Mouse (Mus musculus): Measurements from ENCODE around the gene Rilpl1.
"Not testable (repeated sequence)": the region's sequence is repeated elsewhere in the genome, so short reads cannot be mapped to it uniquely, and the experiment has no call there.

Rilpl1 gene

DNA sequence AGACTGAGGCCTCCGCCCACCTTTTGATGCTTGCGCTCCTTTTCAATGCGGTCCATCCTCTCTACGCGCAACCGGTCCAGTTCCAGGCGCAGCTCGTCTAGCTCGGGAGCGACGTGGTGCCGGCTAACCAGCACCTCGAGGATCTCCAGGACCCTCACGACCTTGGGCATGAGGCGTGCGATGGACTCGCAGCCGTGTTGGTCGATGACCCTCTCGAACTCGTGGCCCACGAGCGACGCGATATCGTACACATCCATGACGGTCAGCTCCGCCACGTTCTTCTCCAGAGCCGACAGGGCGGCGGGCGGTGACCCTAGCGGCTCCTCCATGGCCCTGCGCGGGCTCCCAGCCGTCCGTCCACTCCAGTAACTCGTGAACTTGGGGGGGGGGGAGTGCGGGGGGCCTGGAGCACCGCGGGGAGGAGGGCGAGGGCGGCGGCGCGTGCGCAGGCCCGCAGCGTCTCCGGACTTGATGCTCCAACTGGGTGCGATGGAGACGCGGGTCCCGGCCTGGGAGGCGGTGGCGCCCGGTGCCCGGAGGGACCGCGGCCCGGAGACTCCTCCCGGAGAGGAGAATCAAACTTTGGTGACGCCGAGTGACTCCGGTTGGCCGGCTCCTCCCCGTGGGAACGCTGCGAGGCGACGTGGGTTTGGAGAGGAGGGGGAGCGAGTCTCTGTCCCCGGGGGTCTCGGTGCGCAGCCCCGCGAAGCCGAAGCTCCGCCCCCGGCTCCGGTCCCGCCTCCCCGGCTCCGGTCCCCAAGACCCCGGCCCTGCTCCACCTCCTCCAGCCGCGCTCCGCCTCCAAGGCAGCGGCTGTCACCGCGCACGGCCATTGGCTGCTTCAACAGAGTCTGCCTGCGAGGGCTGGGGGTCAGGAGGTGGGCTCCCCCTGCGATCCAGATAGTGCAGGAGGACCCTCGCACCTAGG is at the start of gene Rilpl1:
Gene Rilpl1, minus strand, starts transcription at position 737 of the 928 bp plus-strand sequence.
- in situ Hi-C loops (cut with MboI, MseI), result loop anchor here (5.0 to 10.0 kb wide), 2 partner anchors 46 to 94 kb away; partner anchors contain the start of genes Kmt5a and Snrnp35

DNA sequence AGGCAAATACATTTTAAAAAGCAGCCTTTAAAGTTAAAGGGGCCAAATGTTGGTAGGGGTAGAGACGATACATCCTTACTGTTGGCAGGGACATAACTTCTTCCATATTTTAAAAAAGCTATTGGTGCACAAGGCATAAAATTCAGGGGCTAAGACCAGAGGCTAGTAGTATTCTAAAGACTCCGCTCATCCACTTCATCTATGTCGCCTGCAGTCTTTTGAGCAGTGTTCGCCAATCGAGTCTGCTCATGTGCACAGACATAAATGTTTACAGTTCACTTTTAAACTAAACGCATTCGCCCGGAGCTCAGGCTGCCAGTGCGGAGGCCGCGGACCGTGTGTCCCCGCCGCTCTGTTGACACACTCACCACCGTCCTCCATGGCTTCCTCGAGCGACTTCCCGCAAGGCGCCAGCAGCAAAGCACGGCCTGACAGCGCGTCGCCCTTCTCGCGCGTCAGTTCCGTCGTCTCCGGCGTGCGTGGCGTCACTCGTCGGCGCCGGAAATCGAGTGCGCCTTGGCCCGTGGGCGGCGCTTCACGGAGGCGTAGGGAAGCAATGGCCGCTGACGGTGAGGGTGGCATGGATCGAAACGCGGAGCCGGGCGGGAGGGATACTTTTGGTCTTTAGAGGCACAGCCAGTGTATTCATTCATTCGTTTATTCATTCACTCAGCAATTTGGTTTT is 47.6 kb upstream of the Rilpl1 start, which contains the start of the genes Eif2b1 and Gtf2h3:
Gene Eif2b1, minus strand, starts transcription at position 499 of the 685 bp plus-strand sequence.
Gene Gtf2h3, plus strand, starts transcription at position 508 of the 685 bp plus-strand sequence.
- in situ Hi-C loops (cut with MboI, MseI), result no loop called here

DNA sequence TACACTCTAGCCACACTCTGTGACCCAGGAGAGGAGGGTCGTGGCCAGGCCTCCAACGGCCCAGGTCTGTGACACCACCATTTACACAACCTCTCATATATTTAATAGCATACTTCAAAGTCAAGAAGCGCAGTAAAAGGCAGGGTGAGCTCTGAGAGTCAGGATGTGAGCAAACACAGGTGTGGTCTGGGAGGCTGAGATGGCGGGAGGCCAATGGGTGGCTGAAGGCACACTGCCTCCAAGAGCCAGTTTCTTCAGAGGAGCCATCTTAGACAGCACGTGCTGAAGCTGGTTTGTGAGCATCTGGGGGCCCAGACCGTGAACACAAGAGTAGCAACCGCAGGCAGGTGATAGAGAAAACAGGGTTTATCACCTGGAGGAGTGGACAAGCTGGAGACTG is 44.3 kb upstream of the Rilpl1 start:
- in situ Hi-C loops (cut with MboI, MseI), result no loop called here

DNA sequence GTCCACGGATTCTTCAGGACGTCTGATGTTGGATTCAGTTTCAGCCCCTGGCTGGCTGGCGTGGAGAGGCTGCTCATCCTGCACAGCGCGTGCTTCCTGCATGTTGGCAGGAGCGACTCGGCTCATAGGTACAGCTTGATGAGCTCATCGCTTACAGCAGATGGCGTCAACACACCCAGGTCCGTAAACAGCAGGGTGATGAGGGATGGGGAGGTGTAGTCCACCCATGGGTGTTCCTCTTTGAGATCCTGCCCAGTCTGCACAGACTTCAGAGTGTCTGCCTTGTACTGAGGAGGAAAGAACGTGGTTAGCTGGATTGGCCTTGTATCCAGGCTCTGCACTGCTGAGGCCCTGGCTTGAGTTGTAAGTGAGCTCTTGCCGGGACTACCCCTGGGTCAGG is 39.9 kb upstream of the Rilpl1 start:
- in situ Hi-C loops (cut with MboI, MseI), result no loop called here

DNA sequence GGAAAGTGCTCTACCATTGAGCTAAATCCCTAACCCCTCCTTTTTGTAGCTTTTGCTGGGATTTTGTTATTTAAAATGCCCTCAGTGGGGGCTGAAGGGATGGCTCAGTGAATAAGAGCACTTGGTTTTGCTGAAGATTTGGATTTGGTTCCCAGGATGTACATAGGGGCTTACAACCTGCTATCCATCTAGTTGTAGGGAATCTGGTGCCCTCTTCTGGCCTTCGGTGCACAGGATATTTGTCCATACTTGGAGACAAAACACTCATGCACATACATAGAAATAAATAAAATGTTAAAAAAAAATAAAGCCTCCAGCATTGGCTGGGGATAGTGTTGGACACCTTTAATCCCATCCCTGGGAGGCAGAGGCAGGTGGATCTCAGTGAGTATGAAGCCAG is 24.0 kb upstream of the Rilpl1 start:
- in situ Hi-C loops (cut with MboI, MseI), result no loop called here

DNA sequence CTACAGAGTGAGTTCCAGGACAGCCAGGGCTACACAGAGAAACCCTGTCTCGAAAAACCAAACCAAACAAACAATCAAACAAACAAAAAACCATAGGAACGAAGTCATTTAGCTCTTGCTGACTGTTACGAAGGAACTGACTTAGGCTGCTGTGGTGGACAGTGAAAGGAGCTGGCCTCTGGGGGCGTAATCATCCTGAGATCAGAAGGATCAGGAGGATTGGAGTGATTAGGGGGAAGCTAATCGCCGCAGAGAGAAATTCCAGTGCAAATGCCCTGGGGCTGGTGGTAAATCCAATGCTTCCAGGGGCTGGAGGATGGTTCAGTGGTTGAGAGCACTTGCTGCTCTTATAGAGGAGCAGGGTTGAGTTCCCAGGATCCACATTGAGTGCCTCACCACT is 22.4 kb upstream of the Rilpl1 start:
- in situ Hi-C loops (cut with MboI, MseI), result no loop called here

DNA sequence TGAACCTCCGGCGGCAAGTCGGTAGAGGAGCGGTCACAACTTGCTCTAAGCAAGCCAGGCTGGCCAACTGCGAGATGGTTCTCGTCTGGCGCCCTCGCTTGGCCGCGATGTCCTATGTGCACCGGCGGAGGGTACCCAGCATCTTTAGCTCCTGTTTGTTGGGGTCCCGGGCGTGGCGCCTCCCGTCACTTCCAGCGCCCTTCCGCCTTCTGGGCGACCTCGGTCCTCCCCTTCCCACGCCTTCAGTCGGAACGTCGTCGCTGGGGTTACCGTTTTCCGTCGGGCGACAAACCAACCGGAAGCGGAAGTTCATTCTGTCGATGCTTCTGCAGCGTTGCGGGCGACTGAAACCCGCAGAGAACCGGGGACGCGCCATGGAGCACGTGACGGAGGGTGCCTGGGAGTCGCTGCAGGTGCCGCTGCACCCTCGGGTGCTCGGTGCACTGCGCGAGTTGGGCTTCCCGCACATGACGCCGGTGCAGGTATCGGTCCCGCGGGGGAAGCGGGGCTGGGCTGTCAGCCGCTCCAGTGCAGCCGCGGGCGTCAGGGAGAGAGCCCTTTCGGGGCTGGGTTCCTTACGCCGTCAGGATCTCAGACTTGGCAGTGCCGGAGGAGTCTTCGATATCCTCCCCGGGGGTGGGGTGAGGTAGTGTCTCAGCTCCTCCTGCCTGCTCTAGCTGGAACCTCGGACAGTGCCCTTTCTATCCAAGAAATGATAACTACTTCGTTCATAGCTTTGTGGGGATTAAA is 21.5 kb upstream of the Rilpl1 start, which contains the start of gene Ddx55:
Gene Ddx55, plus strand, starts transcription at position 307 of the 750 bp plus-strand sequence.
- in situ Hi-C loops (cut with MboI, MseI), result no loop called here

DNA sequence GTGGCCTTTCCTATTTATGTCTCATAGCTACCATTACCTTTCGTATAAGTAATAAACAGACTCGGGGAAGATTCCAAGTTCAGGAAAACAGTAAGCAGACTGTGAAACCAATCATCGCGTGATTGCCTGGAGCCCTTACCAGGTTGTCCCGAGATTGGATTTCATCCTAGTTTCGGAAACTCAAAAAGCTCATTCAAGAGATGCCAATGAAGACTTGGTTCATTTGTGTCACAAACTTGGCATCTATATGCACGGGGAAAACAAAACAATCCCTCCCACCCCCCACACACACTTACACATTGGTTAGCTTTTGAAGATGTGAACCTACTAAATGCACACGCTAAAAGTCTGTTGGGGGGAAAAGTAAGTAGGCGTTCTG is 20.9 kb upstream of the Rilpl1 start:
- in situ Hi-C loops (cut with MboI, MseI), result no loop called here

DNA sequence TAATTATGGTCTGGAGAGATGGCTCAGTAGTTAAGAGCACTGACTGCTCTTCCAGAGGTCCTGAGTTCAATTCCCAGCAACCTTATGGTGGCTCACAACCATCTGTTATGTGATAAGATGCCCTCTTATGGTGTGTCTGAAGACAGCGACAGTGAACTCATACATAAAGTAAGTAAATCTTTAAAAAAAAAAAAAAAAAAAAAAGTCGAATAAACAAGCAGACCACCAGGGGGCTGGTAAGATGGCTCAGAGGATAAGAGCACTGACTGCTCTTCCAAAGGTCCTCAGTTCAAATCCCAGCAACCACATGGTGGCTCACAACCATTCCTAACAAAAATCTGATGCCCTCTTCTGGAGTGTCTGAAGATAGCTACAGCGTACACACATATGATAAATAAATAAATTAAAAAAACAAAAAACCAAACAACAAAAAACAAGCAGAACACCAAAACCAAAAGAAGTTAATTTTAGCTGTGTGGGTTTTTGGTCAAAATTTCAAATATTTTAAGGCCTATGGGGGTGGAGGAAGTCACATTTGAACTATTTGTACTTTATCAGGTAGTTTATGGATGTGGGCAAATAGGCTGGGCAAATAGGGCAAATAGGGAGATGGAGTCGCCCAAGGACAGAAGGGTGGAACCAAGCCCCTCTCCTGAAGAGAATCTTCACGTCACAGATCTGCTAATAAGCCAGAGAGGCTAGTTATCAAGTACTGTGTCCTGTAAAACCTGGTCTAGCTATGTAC is 20.3 kb upstream of the Rilpl1 start:
- in situ Hi-C loops (cut with MboI, MseI), result not testable (repeated sequence)

DNA sequence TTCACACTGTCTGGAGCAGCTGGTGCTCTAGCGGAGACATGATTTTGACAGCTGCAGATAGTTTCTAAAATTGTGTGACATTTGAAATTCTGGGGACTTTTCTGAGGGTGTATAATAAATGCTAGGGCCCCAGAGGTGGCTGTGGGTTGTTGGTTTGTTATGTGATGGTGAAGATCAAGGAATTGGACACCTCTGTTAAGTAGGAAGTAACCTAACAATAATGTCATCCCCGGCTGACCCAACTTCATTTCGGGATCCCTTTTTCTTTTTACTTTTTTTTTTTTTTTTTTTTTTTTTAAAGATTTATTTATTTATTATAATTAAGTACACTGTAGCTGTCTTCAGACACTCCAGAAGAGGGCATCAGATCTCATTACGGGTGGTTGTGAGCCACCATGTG is 19.5 kb upstream of the Rilpl1 start:
- in situ Hi-C loops (cut with MboI, MseI), result not testable (repeated sequence)

DNA sequence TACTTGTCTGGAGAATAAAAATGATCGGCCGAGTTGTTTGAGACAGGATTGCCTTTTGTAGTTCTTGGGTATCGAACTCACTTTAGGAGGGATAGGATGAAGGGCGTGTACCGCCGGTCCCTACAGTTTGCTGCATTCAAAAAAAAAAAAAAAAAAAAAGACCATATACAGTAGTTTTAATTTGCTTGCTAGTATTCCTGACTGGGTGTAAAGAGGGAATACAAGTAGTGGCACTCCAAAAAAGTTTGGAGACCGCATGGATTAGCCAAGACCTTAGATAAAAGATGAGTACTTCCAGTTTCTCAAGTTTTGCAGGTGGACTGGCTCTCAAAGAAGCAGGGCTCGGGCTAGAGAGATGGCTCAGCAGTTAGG is 10.4 kb upstream of the Rilpl1 start:
- in situ Hi-C loops (cut with MboI, MseI), result no loop called here

DNA sequence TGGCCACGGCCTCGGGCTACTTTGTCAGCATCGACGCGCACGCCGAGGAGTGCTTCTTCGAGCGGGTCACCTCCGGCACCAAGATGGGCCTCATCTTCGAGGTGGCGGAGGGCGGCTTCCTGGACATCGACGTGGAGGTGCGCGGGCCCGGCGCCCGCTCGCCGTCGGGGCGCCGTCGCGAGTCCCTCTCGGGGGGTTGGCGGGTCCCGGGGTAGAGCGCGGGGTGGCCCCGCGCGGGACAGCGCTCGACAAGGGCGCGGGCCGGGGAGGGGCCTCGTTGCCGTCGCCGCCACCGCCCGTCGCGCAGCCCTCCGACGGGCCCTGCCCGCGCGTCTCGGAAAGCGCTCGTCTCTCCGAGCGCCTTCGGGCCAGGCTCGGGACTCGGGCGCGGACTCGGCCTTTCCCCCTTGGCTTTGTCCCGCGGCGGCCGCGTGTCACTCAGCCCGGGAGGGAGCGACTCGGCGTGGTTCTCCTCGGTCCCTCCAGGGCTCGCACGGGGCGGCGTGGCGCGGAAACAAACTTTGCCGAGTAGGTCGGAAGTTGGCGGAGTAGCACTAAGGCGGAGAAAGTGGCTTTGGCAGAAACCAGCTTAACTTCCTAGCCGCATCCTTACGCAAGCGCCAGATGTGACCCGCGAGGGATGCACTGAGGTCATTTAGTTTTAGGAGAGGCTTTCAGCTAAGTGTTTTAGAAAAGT is 9.9 kb upstream of the Rilpl1 start:
- in situ Hi-C loops (cut with MboI, MseI), result no loop called here

DNA sequence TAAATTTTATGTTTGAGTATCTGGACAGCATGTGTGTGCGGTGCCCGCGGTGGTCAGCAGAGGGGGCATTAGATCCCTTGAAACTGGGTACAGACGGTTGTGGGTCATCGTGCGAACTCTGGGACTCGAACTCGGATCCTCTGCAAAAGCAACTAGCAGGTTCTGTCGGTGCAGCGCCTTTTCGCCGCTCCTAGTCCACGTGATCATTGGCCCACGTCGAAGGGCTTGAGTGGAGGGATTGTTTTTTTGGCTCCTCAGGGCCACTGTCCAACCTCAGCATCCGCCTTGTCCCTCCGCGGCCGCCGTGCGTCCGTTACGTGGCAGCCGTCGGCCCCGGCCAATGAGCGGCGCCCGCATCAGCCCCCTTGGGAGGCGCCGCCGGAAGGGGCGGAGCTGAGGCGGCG is 9.2 kb upstream of the Rilpl1 start, which contains the start of gene Tmed2:
Gene Tmed2, plus strand, starts transcription at position 313 of the 404 bp plus-strand sequence.
- in situ Hi-C loops (cut with MboI, MseI), result no loop called here

DNA sequence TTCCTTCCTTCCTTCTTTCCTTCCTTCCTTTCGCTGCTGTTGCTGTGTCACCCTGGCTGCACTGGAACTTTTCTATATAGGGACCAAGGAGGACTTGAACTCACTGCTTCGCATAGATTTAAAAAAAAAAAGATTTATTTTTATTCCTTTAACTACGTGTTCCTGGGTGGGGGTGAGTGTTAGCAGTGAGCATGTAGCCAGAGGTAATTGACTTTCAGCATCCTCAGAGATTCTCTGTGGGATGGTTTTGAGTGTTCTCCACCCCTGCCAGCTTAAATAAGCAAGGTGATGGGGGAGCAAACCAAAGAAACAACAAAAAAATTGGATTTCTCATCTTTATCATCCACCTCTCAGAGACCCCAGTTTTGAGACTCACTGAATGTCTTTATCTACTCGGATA is 8.7 kb upstream of the Rilpl1 start:
- in situ Hi-C loops (cut with MboI, MseI), result loop anchor here (10.0 kb wide), 1 partner anchor 55 kb away; the partner anchor contains the start of gene Snrnp35

DNA sequence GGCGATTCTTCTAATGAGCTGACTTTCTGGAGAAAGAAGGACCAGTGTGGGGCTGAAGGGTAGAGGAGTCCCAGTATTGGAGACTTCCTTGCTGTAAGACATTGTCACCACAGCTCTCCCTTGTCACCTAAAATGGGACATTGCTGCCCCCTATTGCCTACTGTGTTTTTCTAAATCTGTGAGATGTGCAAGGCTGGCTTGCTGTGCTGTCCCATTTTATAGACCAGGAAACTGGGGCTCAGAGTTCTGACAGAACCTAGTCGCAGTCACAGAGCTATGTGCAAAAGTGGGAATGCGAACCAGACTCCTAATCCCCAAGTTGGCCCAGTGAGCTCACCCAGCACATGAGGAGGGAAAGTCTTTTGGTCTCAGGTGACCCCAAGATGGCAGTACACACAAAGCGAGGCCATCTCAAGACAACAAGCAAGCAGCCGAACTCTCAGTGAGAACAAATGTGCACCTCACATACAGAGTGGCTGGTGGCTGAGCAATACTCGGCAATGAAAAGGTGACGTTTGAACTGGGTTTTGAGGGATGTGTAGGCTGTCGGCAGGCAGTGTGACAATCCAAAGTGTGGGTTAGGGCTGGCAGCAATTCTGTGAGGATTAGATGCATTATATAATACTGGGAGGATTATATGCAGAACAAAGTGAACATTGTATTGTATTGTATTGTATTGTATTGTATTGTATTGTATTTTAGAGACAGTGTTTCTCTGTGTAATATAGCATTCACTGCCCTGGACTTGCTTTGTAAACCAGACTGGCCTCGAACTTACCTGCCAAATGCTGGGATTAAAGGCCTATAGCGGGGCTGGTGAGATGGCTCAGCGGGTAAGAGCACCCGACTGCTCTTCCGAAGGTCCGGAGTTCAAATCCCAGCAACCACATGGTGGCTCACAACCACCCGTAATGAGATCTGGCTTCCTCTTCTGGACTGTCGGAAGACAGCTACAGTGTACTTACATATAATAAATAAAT is 7.9 kb upstream of the Rilpl1 start:
- in situ Hi-C loops (cut with MboI, MseI), result loop anchor here (10.0 kb wide), 1 partner anchor 54 kb away; the partner anchor contains the start of gene Snrnp35

DNA sequence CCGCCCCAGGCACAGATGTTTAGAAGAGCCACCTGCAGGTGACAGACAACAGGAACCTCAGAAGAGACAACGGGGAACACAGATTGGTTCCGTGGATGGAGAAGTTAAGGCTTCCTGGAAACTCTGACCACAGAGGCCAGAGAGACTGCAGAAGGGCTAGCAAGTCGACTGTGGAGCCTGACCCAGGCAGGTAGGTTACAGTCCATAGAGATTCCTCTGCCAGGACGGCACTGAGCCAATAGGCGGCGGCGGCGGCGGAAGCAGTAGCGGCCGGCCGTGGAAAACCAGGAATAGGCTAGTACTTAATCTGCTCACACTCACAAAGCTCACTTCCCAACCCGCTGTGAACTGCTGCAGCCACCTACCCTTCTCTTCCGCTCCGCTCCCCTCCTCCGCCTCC is 5.6 kb upstream of the Rilpl1 start:
- in situ Hi-C loops (cut with MboI, MseI), result loop anchor here (10.0 kb wide), 1 partner anchor 52 kb away; the partner anchor contains the start of gene Snrnp35

DNA sequence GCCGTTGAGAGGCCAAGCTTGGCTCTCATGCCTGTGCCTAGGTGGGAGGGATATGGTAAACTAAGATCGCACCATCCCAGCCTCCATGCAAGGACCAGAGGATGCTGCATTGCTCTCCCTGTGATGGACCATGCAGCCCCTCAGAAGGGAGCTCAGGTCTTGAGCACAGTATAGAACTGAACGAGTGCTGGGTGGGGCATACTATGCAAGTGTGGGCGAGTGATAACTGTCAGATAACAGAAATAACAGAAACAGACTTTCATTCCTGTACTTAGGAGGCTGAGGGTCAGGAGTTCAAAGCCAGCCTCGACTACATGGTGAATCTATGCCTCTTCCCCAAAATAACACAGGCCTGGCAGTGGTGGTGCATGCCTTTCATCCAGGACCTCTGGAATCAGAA is 3.8 kb upstream of the Rilpl1 start:
- in situ Hi-C loops (cut with MboI, MseI), result loop anchor here (10.0 kb wide), 1 partner anchor 50 kb away; the partner anchor contains the start of gene Snrnp35

DNA sequence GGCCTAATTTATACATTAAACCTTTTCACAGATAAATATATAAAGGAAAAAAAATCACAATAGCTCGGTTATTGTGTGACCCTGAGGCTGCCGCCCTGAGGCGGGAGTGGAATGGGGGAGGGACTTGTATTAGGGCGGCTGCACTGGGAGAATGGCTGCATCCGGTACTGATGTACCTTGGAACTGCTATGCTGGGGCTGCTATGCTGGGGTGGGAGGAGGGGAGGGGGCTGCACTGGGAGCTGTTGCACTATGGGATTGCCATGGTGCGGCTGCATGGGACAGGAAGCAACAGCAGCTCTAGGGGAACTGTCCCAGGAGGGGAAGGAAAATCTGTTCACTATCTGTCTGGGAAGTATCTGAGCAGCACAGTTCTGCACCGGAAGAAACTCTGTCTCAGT is 1.3 kb upstream of the Rilpl1 start:
- in situ Hi-C loops (cut with MboI, MseI), result loop anchor here (5.0 to 10.0 kb wide), 2 partner anchors 48 to 95 kb away; partner anchors contain the start of genes Kmt5a and Snrnp35

DNA sequence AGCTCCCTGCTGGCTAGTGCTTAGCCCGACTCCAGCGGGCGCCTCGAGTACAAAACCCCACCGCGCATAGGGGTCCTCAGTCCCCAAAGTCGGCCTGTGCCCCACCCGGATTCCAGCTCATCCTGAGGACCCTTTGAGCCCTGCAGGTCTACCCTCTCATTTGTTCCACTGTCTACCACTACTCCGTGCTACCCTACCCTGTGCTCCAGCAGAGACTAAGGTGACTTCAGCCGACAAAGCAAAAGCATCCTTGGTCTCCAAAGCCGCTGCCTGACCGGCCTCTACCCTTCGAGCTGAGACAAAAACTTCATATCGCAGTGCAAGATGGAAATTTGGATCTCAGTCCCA is 366 bp upstream of the Rilpl1 start:
- in situ Hi-C loops (cut with MboI, MseI), result loop anchor here (5.0 to 10.0 kb wide), 2 partner anchors 47 to 94 kb away; partner anchors contain the start of genes Kmt5a and Snrnp35

All from T-helper 1 cell (primary cell).